Mouse (Mus musculus): Measurements from ENCODE around the gene Rpl3. TPM values are rescaled to one million over a fixed set of nuclear protein-coding genes. Genes with fewer than 3 reads are reported as not detected.

Rpl3 gene
- polyA plus RNA-seq, 2 experiments: 765 to 774 TPM

DNA sequence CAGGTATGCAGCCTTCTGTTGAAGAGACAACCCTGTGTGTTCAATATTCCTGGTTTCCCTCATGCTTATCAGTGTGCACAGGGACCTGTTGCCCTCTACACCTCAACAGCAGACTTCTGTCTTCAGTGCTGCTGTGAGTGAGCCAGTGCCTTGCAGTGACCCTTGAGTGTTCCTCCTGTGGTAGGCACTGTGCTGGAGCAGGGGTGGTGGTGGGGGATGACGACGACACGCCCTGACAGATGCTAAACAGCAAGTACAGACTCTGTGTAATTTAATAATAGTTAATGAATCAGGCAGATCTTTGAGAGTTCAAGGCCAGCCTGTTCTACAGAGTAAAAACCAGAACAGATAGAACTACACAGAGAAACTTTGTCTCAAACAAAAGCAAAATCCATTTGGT lies 45.0 kb upstream of the Rpl3 start:
- H3K27me3 ChIP-seq (ENCODE audit: control insufficient read depth, insufficient read depth, low read length): no peaks in the 10 kb centered on the region
- H3K4me1 ChIP-seq (replicated peaks; ENCODE audit: control insufficient read depth in 2 of 2, insufficient read depth in 2 of 2, low read length in 1 of 2): peaks cover 26 to 47% of the 10 kb centered on the region in 2 experiments
- H3K9me3 ChIP-seq (ENCODE audit: control insufficient read depth, low read length): no peaks in the 10 kb centered on the region
- peaks cover 10% of the 10 kb centered on the region for H3K36me3 ChIP-seq (replicated peaks; ENCODE audit: control insufficient read depth, insufficient read depth, low read depth)
- no peak overlapping the region for H3K27ac ChIP-seq
- 62% methylated on average over 3 of the region's 3 CpGs for WGBS (ENCODE audit: insufficient replicate concordance)
- no peak overlapping the region for H3K4me2 ChIP-seq (ENCODE audit: low read depth)
- no peak overlapping the region for H3K4me3 ChIP-seq (ENCODE audit: insufficient read depth in 1 of 2, low read depth in 2 of 2, low read length in 2 of 2)
- ATAC-seq (ENCODE audit: insufficient read depth): no peak
- TF ChIP-seq EP300 (IDR thresholded peaks at IDR 0.05; ENCODE audit: low read depth): no peak
- TF ChIP-seq CTCF (IDR thresholded peaks at IDR 0.05; ENCODE audit: low read depth): no peak
- no peak overlapping the region for H3K9ac ChIP-seq (replicated peaks)
- no peak for DNase-seq (ENCODE audit: low read depth in 3 of 3, low spot score in 3 of 3)

DNA sequence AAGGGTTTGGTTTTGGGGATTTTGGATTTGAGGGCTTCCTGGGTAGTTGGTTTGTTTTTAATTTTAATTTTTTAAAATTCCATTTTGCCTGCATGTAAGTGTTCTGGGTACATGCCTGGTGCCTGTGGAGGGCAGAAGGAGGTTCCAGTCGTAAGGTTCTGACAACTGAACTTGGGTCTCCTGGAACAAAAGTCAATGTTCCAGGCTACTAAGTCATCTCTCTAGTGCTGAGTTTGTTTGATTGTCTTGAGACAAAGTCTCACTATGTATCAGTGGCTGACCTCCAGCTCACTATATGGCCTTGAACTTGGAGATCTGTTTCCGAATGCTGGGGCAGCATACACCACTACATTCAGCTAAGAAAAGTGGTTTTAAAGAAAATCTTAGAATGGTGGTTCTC lies 43.8 kb upstream of the Rpl3 start:
- peaks cover 37 to 58% of the 10 kb centered on the region in 2 experiments for H3K4me1 ChIP-seq (replicated peaks; ENCODE audit: control insufficient read depth in 2 of 2, insufficient read depth in 2 of 2, low read length in 1 of 2)
- WGBS (ENCODE audit: insufficient replicate concordance): 82% methylated on average over 2 of the region's 2 CpGs
- no peak for ATAC-seq (ENCODE audit: insufficient read depth)
- DNase-seq (ENCODE audit: low read depth in 3 of 3, low spot score in 3 of 3): no peak
- TF ChIP-seq EP300 (IDR thresholded peaks at IDR 0.05; ENCODE audit: low read depth) (no peak), CTCF (IDR thresholded peaks at IDR 0.05; ENCODE audit: low read depth) (no peak)
- peak overlapping the region; percentile 94 for H3K4me2 ChIP-seq (ENCODE audit: low read depth)
- H3K27me3 ChIP-seq (ENCODE audit: control insufficient read depth, insufficient read depth, low read length): no peaks in the 10 kb centered on the region
- no peaks in the 10 kb centered on the region for H3K9me3 ChIP-seq (ENCODE audit: control insufficient read depth, low read length)
- H3K4me3 ChIP-seq (ENCODE audit: insufficient read depth in 1 of 2, low read depth in 2 of 2, low read length in 2 of 2): no peak overlapping the region
- H3K36me3 ChIP-seq (replicated peaks; ENCODE audit: control insufficient read depth, insufficient read depth, low read depth): peaks cover 2% of the 10 kb centered on the region
- peak overlapping the region; percentile 20; the same call in 1 of the 2 replicates for H3K9ac ChIP-seq (replicated peaks)
- no peak overlapping the region for H3K27ac ChIP-seq

- WGBS (ENCODE audit: insufficient replicate concordance): 38% methylated on average over 9 of the region's 9 CpGs
- H3K4me1 ChIP-seq (replicated peaks; ENCODE audit: control insufficient read depth in 2 of 2, insufficient read depth in 2 of 2, low read length in 1 of 2): peaks cover 48 to 69% of the 10 kb centered on the region in 2 experiments
Measured at GRCm38 (mm10) chr15:80134450-80134847, 42.8 kb upstream of the Rpl3 start.

GRCm38 (mm10) chr15:80133682-80134449 lies 42.2 kb upstream of the Rpl3 start:
- WGBS (ENCODE audit: insufficient replicate concordance): 1% methylated on average over 14 of the region's 14 CpGs
- H3K27ac ChIP-seq: peak overlapping the region; percentile 93
- H3K4me2 ChIP-seq (ENCODE audit: low read depth): peak overlapping the region; percentile 94
- H3K36me3 ChIP-seq (replicated peaks; ENCODE audit: control insufficient read depth, insufficient read depth, low read depth): peaks cover 2% of the 10 kb centered on the region
- no peaks in the 10 kb centered on the region for H3K27me3 ChIP-seq (ENCODE audit: control insufficient read depth, insufficient read depth, low read length)
- no peak for TF ChIP-seq CTCF (IDR thresholded peaks at IDR 0.05; ENCODE audit: low read depth)
- no peaks in the 10 kb centered on the region for H3K9me3 ChIP-seq (ENCODE audit: control insufficient read depth, low read length)
- peak; percentile 21; the same call in 1 of the 2 replicates for ATAC-seq (ENCODE audit: insufficient read depth)
- H3K4me1 ChIP-seq (replicated peaks; ENCODE audit: control insufficient read depth in 2 of 2, insufficient read depth in 2 of 2, low read length in 1 of 2): peaks cover 53 to 71% of the 10 kb centered on the region in 2 experiments
- H3K4me3 ChIP-seq (ENCODE audit: insufficient read depth in 1 of 2, low read depth in 2 of 2, low read length in 2 of 2): peak overlapping the region; percentile 69 to 91
- peak overlapping the region; percentile 98 for H3K9ac ChIP-seq (replicated peaks)
- peak in 1 of 3 experiments; percentile 35 for DNase-seq (ENCODE audit: low read depth in 3 of 3, low spot score in 3 of 3)

More at GRCm38 (mm10) chr15:80134450-80134847, 42.8 kb upstream of the Rpl3 start:
- DNase-seq (ENCODE audit: low read depth in 3 of 3, low spot score in 3 of 3) (no peak), ATAC-seq (ENCODE audit: insufficient read depth) (no peak)
- Histone ChIP-seq H3K4me2 (ENCODE audit: low read depth) (peak overlapping the region; percentile 94), H3K9ac (replicated peaks) (peak overlapping the region; percentile 98), H3K4me3 (ENCODE audit: insufficient read depth in 1 of 2, low read depth in 2 of 2, low read length in 2 of 2) (peak overlapping the region; percentile 69 to 91), H3K36me3 (replicated peaks; ENCODE audit: control insufficient read depth, insufficient read depth, low read depth) (peaks cover 2% of the 10 kb centered on the region), H3K27ac (peak overlapping the region; percentile 93), H3K27me3 (ENCODE audit: control insufficient read depth, insufficient read depth, low read length) (no peaks in the 10 kb centered on the region), H3K9me3 (ENCODE audit: control insufficient read depth, low read length) (no peaks in the 10 kb centered on the region)
- TF ChIP-seq EP300 (IDR thresholded peaks at IDR 0.05; ENCODE audit: low read depth) (no peak), CTCF (IDR thresholded peaks at IDR 0.05; ENCODE audit: low read depth) (no peak)

DNA sequence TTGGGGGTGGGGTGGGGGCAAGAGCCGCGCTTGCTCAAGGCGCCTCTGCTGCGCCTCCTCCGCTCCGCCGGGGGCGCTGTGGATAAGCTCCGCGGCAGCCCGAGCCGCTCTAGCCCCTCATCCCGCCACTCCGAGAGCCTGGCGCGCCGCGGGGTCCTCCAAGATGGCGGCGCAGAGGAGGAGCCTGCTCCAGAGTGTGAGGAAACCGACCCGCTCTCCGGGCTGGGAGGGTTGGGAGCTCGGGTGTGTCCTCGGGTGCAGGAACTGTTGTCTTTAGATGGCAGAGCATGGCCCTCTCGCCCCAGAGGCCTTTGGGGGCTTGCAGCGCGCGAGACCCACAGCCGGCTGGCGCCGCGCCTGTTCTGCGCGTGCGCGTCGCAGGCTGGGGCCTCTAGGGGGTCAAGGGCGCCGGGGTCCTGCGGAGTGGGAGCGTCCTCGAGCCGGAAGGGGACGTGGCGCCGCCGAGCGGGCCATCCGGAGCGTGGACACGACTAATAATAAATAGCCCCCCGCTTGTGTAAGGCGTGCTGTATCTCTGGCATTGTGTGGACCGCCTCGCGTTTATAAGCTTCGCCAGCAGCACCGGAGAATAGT lies 41.4 kb upstream of the Rpl3 start, which contains the start of gene Tab1:
TSS of gene Tab1 (plus strand) at position 135 of the 594 bp plus-strand sequence.
- no peaks in the 10 kb centered on the region for H3K9me3 ChIP-seq (ENCODE audit: control insufficient read depth, low read length)
- peak within 1 kb of the TSS; percentile 69 to 91 for H3K4me3 ChIP-seq (ENCODE audit: insufficient read depth in 1 of 2, low read depth in 2 of 2, low read length in 2 of 2)
- WGBS (ENCODE audit: insufficient replicate concordance): under 1% methylated on average over 59 of the region's 59 CpGs
- peaks cover 55 to 71% of the 10 kb centered on the region in 2 experiments for H3K4me1 ChIP-seq (replicated peaks; ENCODE audit: control insufficient read depth in 2 of 2, insufficient read depth in 2 of 2, low read length in 1 of 2)
- peaks cover 2% of the 10 kb centered on the region for H3K36me3 ChIP-seq (replicated peaks; ENCODE audit: control insufficient read depth, insufficient read depth, low read depth)
- peak within 1 kb of the TSS; percentile 96 for H3K27ac ChIP-seq
- ATAC-seq (ENCODE audit: insufficient read depth): peak; percentile 81
- TF ChIP-seq CTCF (IDR thresholded peaks at IDR 0.05; ENCODE audit: low read depth): peak; percentile 85
- TF ChIP-seq EP300 (IDR thresholded peaks at IDR 0.05; ENCODE audit: low read depth): peak; percentile 74
- peak within 1 kb of the TSS; percentile 98 for H3K9ac ChIP-seq (replicated peaks)
- peak within 1 kb of the TSS; percentile 94 for H3K4me2 ChIP-seq (ENCODE audit: low read depth)
- H3K27me3 ChIP-seq (ENCODE audit: control insufficient read depth, insufficient read depth, low read length): no peaks in the 10 kb centered on the region
- DNase-seq (ENCODE audit: low read depth in 3 of 3, low spot score in 3 of 3): peak; percentile 80 to 84 (median 83)
